Mouse (Mus musculus) heart, postnatal 14 days (tissue): ENCODE results near the gene Rnls. TPM values are rescaled to one million over a fixed set of nuclear protein-coding genes. Genes with fewer than 3 reads are reported as not detected.

ENCODE experiments used
- microRNA-seq, 2 experiments: library from miRNA; unstranded; fragments of <30 nt; microRNA quantifications; one replicate each; pipeline ENCODE4 v1.2.0; 2021 to 2022
- total RNA-seq, 2 experiments: library from RNA; stranded (reverse); gene quantifications; 2 replicates each; pipeline ENCODE4 v1.2.3; 2021

Gene Rnls
- total RNA-seq, 2 experiments from 2014 or later, result 12.8 to 14.8 TPM

Small RNA genes lying within 50 kb of the gene (microRNA-seq; reads per million reads assigned to microRNA genes)
- 0.27 to 0.72 reads per million in 2 experiments for gene Mir3970

Other genes with a start within 250 kb of the Rnls start
- under 1 TPM; 0.34 to 0.41 TPM for gene Lipo4, start 125.5 kb upstream of the Rnls start, total RNA-seq
- gene Gm8978, start 233.0 kb upstream of the Rnls start, total RNA-seq, result not detected